Mouse (Mus musculus) forebrain, postnatal 0 days (tissue): ENCODE measurements around the gene Eps8l1. TPM values are rescaled to one million over a fixed set of nuclear protein-coding genes. Genes with fewer than 3 reads are reported as not detected.

Experiments used
- ATAC-seq: fragments of 200-750 bp; cut with Nextera tagmentation; 2 replicates; pipeline ENCODE4 v1.8.0; 2017; ENCODE audit warnings: mild to moderate bottlenecking, moderate library complexity
- DNase-seq: peaks from one replicate; pipeline ENCODE4 v3.0.0-alpha.2; 2015
- H3K27ac ChIP-seq: fragments of 300-500 bp; sonication (generic); 2 replicates; pipeline ENCODE4 v1.5.1; 2014; ENCODE audit warnings: low read depth, mild to moderate bottlenecking, antibody characterized with exemption, low read length, moderate library complexity, mixed read lengths
- H3K27me3 ChIP-seq: fragments of 300-500 bp; sonication (generic); 2 replicates; pipeline ENCODE4 v1.6.1; 2014; ENCODE audit warnings: mild to moderate bottlenecking, low read length, mixed read lengths; ENCODE audit not compliant: insufficient read depth
- H3K36me3 ChIP-seq: fragments of 300-500 bp; sonication (generic); 2 replicates; pipeline ENCODE4 v1.6.1; 2014; ENCODE audit warnings: mild to moderate bottlenecking, moderate library complexity; ENCODE audit not compliant: insufficient read depth
- H3K4me1 ChIP-seq: fragments of 300-500 bp; sonication (generic); 2 replicates; pipeline ENCODE4 v1.6.1; 2014; ENCODE audit warnings: antibody characterized with exemption; ENCODE audit not compliant: insufficient read depth
- H3K4me2 ChIP-seq: fragments of 300-500 bp; sonication (generic); 2 replicates; pipeline ENCODE4 v1.6.1; 2014; ENCODE audit warnings: low read depth, mild to moderate bottlenecking, moderate library complexity
- H3K4me3 ChIP-seq: fragments of 300-500 bp; sonication (generic); 2 replicates; pipeline ENCODE4 v1.5.1; 2014; ENCODE audit warnings: low read depth, low read length, mixed read lengths
- H3K9ac ChIP-seq: fragments of 300-500 bp; sonication (generic); 2 replicates; pipeline ENCODE4 v1.6.1; 2014; ENCODE audit warnings: mild to moderate bottlenecking
- H3K9me3 ChIP-seq: fragments of 300-500 bp; sonication (generic); 2 replicates; pipeline ENCODE4 v1.6.1; 2016; ENCODE audit warnings: low read length
- CTCF ChIP-seq: sonication (generic); IDR thresholded peaks from 2 replicates; pipeline ENCODE4 v1.5.1; 2016; ENCODE audit warnings: antibody characterized with exemption, control low read depth, low read depth
- WGBS: fragments of 180-500 bp; shearing (Covaris S2); extraction: QIAGEN DNeasy Blood & Tissue Kit; methylation state at CpG from one replicate; pipeline ENCODE4 v1.1.7; 2014; 5-methylcytosine and 5-hydroxymethylcytosine counted together
- polyA plus RNA-seq: library from polyadenylated mRNA; unstranded; fragments of >200 nt; fragmentation: Nextera tagmentation; extraction: Ambion mirVana; gene quantifications from 2 replicates; pipeline ENCODE4 v1.2.1, GENCODE M21; 2015
- total RNA-seq: library from RNA; depleted of rRNA; stranded (reverse); fragments of >200 nt; gene quantifications from 2 replicates; pipeline ENCODE4 v1.2.3, GENCODE M21; 2014

Eps8l1 gene
- total and polyA plus RNA-seq, 2 experiments from 2014 or later = 7.4 to 8.6 TPM

DNA sequence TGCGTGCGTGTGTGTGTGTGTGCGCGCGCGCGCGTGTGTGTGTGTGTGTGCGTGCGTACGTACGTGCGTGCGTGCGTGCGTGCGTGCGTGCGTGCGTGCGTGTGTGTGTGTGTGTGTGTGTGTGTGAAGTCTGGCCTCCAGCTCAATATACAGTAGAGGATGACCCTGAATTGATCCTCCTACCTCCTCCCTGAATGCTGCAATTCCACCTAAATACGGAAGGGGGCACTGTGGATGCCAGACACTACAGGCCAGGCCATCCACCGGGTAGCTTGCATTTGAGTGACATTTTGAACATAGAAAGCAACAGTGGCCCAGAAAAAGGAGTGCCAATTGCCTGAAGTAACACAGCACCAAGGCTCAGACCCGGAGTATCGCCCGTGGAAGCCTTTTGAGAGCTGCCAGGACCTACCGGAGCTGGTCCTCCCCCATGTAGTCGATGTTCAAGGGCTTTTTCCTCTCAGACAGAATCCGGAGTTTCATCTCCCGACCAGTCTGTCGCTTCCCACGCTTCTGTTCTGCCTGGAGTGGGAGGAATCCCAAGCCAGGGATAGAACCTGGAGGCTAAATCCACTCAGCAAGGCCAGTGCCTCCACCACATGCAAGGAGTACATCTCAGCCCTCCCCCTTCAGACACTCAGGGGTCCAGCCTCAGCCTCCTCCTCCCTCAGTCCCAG is 47.7 kb downstream of the Eps8l1 start:
- H3K9me3 ChIP-seq = no peaks in the 10 kb centered on the region
- no peaks in the 10 kb centered on the region for H3K27me3 ChIP-seq
- H3K27ac ChIP-seq = no peak overlapping the region
- 78% methylated on average over 20 of the region's 32 CpGs for WGBS
- H3K4me1 ChIP-seq = no peaks in the 10 kb centered on the region
- H3K9ac ChIP-seq = no peak overlapping the region
- H3K4me2 ChIP-seq = no peak overlapping the region
- ATAC-seq (no peak), DNase-seq (no peak)
- no peaks in the 10 kb centered on the region for H3K36me3 ChIP-seq
- no peak overlapping the region for H3K4me3 ChIP-seq
- peak; percentile 47 for TF ChIP-seq CTCF

- no peaks in the 10 kb centered on the region for H3K27me3 ChIP-seq
- WGBS = 90% methylated on average over 8 of the region's 8 CpGs
- H3K4me3 ChIP-seq = no peak overlapping the region
- H3K9ac ChIP-seq = no peak overlapping the region
- DNase-seq (no peak), ATAC-seq (no peak)
- H3K36me3 ChIP-seq = no peaks in the 10 kb centered on the region
- no peak overlapping the region for H3K27ac ChIP-seq
- H3K4me2 ChIP-seq = no peak overlapping the region
- H3K9me3 ChIP-seq = no peaks in the 10 kb centered on the region
- no peaks in the 10 kb centered on the region for H3K4me1 ChIP-seq
- no peak for TF ChIP-seq CTCF
Measured at GRCm38 (mm10) chr7:4508739-4509116, 48.3 kb downstream of the Eps8l1 start.

DNA sequence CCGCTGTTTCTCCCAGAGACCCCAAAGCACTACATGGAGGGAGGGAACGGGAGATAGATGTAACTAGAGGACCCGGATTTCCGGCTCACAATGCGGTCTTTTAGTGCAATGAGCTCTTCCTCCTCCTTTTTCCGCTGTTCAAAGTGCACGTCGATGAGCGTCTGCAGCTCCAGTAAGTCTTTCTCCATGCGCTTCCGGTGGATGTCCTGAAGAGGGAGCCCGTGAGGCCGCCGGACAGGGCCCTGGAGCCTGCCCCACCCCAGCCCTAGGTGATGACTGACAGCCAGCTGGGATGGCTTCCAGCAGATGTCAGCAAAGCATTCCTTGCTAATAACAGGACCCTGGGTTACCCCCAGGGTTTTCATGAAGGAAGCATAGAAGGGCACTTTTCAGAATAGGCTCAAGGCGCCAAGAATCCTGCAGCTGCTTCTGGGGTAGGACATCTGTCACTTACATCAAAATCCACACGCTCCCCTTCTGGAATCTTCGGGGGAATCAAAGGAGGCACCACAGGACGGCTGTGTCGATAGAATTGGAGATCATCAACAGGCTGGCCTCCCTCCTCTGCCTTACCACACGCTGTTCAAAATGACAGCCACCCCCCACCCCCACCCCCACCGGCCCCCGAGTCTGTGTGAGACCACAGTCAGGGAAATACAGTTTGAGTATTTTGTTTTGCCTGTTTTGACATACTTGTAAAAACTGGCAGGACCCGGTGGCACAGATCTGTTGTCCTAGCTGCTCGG is 49.6 kb downstream of the Eps8l1 start:
- Histone ChIP-seq H3K9me3 (no peaks in the 10 kb centered on the region), H3K9ac (no peak overlapping the region), H3K4me1 (no peaks in the 10 kb centered on the region), H3K4me2 (no peak overlapping the region), H3K4me3 (no peak overlapping the region), H3K27ac (no peak overlapping the region), H3K36me3 (no peaks in the 10 kb centered on the region), H3K27me3 (no peaks in the 10 kb centered on the region)
- 12% methylated on average over 24 of the region's 24 CpGs for WGBS
- TF ChIP-seq CTCF = peak; percentile 69
- ATAC-seq (peak; percentile 83), DNase-seq (peak; percentile 65)

DNA sequence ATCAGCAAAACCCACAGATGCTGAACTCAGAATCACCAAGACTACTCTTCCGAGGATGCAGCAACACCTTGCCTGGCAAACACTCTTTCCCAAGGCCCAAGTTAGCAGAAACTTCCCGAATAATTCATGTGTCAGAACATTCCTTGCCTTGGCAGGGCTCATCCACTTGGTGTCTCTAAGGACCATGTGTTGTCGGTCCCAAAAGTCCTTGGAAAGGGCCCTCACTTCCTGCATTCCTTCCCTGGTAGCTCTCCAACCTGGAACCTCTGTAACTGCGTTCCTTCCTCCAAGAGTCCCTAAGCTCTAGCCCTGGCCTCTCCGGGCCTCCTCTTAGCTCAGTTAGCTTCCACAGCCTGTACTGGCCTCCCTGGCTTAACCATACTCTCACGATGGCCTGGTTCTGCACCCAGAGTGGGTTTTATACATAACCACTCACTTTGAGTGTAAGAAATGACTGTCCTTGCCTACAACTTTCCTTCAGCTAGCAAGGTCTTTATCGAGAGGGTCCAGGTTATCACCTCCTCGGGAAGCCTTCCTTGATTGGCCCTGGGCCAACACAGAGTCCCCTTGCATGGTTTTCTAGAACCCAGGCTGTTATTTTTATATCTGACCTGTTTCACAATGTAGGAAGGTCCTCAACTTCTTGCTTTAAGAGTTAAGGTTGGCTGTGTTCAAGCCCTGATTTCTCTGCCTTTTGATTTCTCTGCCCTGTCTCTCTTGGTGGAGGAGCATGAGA is 51.2 kb downstream of the Eps8l1 start:
- no peak overlapping the region for H3K27ac ChIP-seq
- ATAC-seq (no peak), DNase-seq (no peak)
- no peaks in the 10 kb centered on the region for H3K36me3 ChIP-seq
- H3K27me3 ChIP-seq = no peaks in the 10 kb centered on the region
- TF ChIP-seq CTCF = no peak
- H3K4me1 ChIP-seq = no peaks in the 10 kb centered on the region
- H3K4me2 ChIP-seq = no peak overlapping the region
- no peak overlapping the region for H3K4me3 ChIP-seq
- no peaks in the 10 kb centered on the region for H3K9me3 ChIP-seq
- H3K9ac ChIP-seq = no peak overlapping the region
- 84% methylated on average over 8 of the region's 8 CpGs for WGBS

- H3K27me3 ChIP-seq = no peaks in the 10 kb centered on the region
- no peaks in the 10 kb centered on the region for H3K9me3 ChIP-seq
- H3K9ac ChIP-seq = no peak overlapping the region
- H3K4me1 ChIP-seq = no peaks in the 10 kb centered on the region
- WGBS = 32% methylated on average over 13 of the region's 13 CpGs
- ATAC-seq (no peak), DNase-seq (no peak)
- peak; percentile 71 for TF ChIP-seq CTCF
- no peak overlapping the region for H3K4me2 ChIP-seq
- no peaks in the 10 kb centered on the region for H3K36me3 ChIP-seq
- H3K4me3 ChIP-seq = no peak overlapping the region
- H3K27ac ChIP-seq = no peak overlapping the region
Measured at GRCm38 (mm10) chr7:4513236-4513635, 52.8 kb downstream of the Eps8l1 start.

GRCm38 (mm10) chr7:4513829-4514712 is 53.6 kb downstream of the Eps8l1 start:
- Histone ChIP-seq H3K36me3 (no peaks in the 10 kb centered on the region), H3K27ac (no peak overlapping the region), H3K9me3 (no peaks in the 10 kb centered on the region), H3K9ac (no peak overlapping the region), H3K4me3 (no peak overlapping the region), H3K27me3 (no peaks in the 10 kb centered on the region), H3K4me2 (no peak overlapping the region), H3K4me1 (no peaks in the 10 kb centered on the region)
- no peak for DNase-seq
- 51% methylated on average over 6 of the region's 6 CpGs for WGBS
- no peak for TF ChIP-seq CTCF
- no peak for ATAC-seq
